Mouse (Mus musculus) stomach, embryonic 14.5 days (tissue): ENCODE measurements around the gene Gpr157. TPM values are rescaled to one million over a fixed set of nuclear protein-coding genes. Genes with fewer than 3 reads are reported as not detected.

Experiments used
- ATAC-seq: fragments of 200-750 bp; cut with Nextera tagmentation; 2 replicates; pipeline ENCODE4 v1.8.0; 2017; ENCODE audit warnings: low read depth, moderate TSS enrichment; ENCODE audit not compliant: insufficient number of reproducible peaks, insufficient read depth, low FRiP score
- H3K27ac ChIP-seq: fragments of 300-500 bp; sonication (generic); 2 replicates; pipeline ENCODE4 v1.5.1; 2014; ENCODE audit warnings: mild to moderate bottlenecking, low read length, moderate library complexity, mixed read lengths
- H3K27me3 ChIP-seq: fragments of 300-500 bp; sonication (generic); 2 replicates; pipeline ENCODE4 v1.6.1; 2014; ENCODE audit warnings: low read length, control low read depth, mixed read lengths; ENCODE audit not compliant: control insufficient read depth, insufficient read depth
- H3K36me3 ChIP-seq: fragments of 300-500 bp; sonication (generic); 2 replicates; pipeline ENCODE4 v1.6.1; 2014; ENCODE audit warnings: mild to moderate bottlenecking, control low read depth, low read length, moderate library complexity, mixed read lengths; ENCODE audit not compliant: control insufficient read depth, insufficient read depth
- H3K4me1 ChIP-seq: fragments of 300-500 bp; sonication (generic); 2 replicates; pipeline ENCODE4 v1.6.1; 2014; ENCODE audit warnings: low read length, control low read depth, mixed read lengths; ENCODE audit not compliant: control insufficient read depth, insufficient read depth
- H3K4me2 ChIP-seq: fragments of 300-500 bp; sonication (generic); replicated peaks from 2 replicates; pipeline ENCODE4 v1.6.1; 2014; ENCODE audit warnings: low read depth, low read length, control low read depth
- H3K4me3 ChIP-seq: fragments of 300-500 bp; sonication (generic); 2 replicates; pipeline ENCODE4 v1.5.1; 2014; ENCODE audit warnings: low read depth, low read length, control low read depth
- H3K9ac ChIP-seq: fragments of 300-500 bp; sonication (generic); replicated peaks from 2 replicates; pipeline ENCODE4 v1.6.1; 2014; ENCODE audit warnings: low read depth, mild to moderate bottlenecking, control low read depth, low read length, moderate library complexity, mixed read lengths
- H3K9me3 ChIP-seq: fragments of 300-500 bp; sonication (generic); 2 replicates; pipeline ENCODE4 v1.6.1; 2016; ENCODE audit warnings: low read depth, low read length, control low read depth; ENCODE audit not compliant: control insufficient read depth
- WGBS: fragments of 180-500 bp; shearing (Covaris S2); extraction: QIAGEN DNeasy Blood & Tissue Kit; methylation state at CpG from one replicate; pipeline ENCODE4 v1.1.7; 2014; 5-methylcytosine and 5-hydroxymethylcytosine counted together
- polyA plus RNA-seq: library from polyadenylated mRNA; unstranded; fragments of >200 nt; fragmentation: Nextera tagmentation; extraction: Ambion mirVana; gene quantifications from 2 replicates; pipeline ENCODE4 v1.2.1, GENCODE M21; 2014

The Gpr157 gene
- polyA plus RNA-seq, 1 experiment from 2014 or later: 0.39 TPM

- no peak overlapping the region for H3K27ac ChIP-seq
- H3K4me3 ChIP-seq: no peak overlapping the region
- H3K9me3 ChIP-seq: no peaks in the 10 kb centered on the region
- 63% methylated on average over 3 of the region's 3 CpGs for WGBS
- H3K27me3 ChIP-seq: no peaks in the 10 kb centered on the region
- H3K4me2 ChIP-seq: no peak overlapping the region
- no peak for ATAC-seq
- peaks cover 28% of the 10 kb centered on the region for H3K4me1 ChIP-seq
- no peaks in the 10 kb centered on the region for H3K36me3 ChIP-seq
- H3K9ac ChIP-seq: no peak overlapping the region
Measured at GRCm38 (mm10) chr4:150092583-150092902, 5.4 kb downstream of the Gpr157 start.

GRCm38 (mm10) chr4:150093560-150094462 lies 6.6 kb downstream of the Gpr157 start:
- no peaks in the 10 kb centered on the region for H3K9me3 ChIP-seq
- H3K4me2 ChIP-seq: peak overlapping the region; percentile 10; the same call in 1 of the 2 replicates
- no peak overlapping the region for H3K9ac ChIP-seq
- ATAC-seq: no peak; the same call in 1 of the 2 replicates
- H3K4me1 ChIP-seq: peaks cover 23% of the 10 kb centered on the region
- H3K4me3 ChIP-seq: no peak overlapping the region
- H3K27me3 ChIP-seq: no peaks in the 10 kb centered on the region
- WGBS: 33% methylated on average over 12 of the region's 12 CpGs
- peak overlapping the region; percentile 10; the same call in 1 of the 2 replicates for H3K27ac ChIP-seq
- no peaks in the 10 kb centered on the region for H3K36me3 ChIP-seq

- Histone ChIP-seq H3K4me2 (peak overlapping the region; percentile 10), H3K4me1 (peaks cover 23% of the 10 kb centered on the region), H3K9ac (no peak overlapping the region), H3K36me3 (no peaks in the 10 kb centered on the region), H3K27ac (peak overlapping the region; percentile 10; the same call in 1 of the 2 replicates), H3K27me3 (no peaks in the 10 kb centered on the region), H3K4me3 (no peak overlapping the region), H3K9me3 (no peaks in the 10 kb centered on the region)
- WGBS: 40% methylated on average over 5 of the region's 5 CpGs
- 0 out of 2 replicates have a peak, but pooled peaks have one; percentile 19 for ATAC-seq
Measured at GRCm38 (mm10) chr4:150094463-150094789, 7.3 kb downstream of the Gpr157 start.

- H3K4me3 ChIP-seq: no peak overlapping the region
- no peaks in the 10 kb centered on the region for H3K9me3 ChIP-seq
- H3K27me3 ChIP-seq: no peaks in the 10 kb centered on the region
- ATAC-seq: no peak
- no peak overlapping the region for H3K4me2 ChIP-seq
- no peaks in the 10 kb centered on the region for H3K36me3 ChIP-seq
- WGBS: 64% methylated on average over 7 of the region's 7 CpGs
- no peak overlapping the region for H3K9ac ChIP-seq
- H3K27ac ChIP-seq: no peak overlapping the region
- H3K4me1 ChIP-seq: peaks cover 23% of the 10 kb centered on the region
Measured at GRCm38 (mm10) chr4:150096309-150096708, 9.1 kb downstream of the Gpr157 start.

GRCm38 (mm10) chr4:150097847-150098246 lies 10.7 kb downstream of the Gpr157 start:
- H3K27me3 ChIP-seq: no peaks in the 10 kb centered on the region
- ATAC-seq: no peak
- H3K9ac ChIP-seq: no peak overlapping the region
- H3K4me2 ChIP-seq: no peak overlapping the region
- no peak overlapping the region for H3K4me3 ChIP-seq
- H3K36me3 ChIP-seq: no peaks in the 10 kb centered on the region
- peaks cover 23% of the 10 kb centered on the region for H3K4me1 ChIP-seq
- no peak overlapping the region for H3K27ac ChIP-seq
- H3K9me3 ChIP-seq: no peaks in the 10 kb centered on the region
- WGBS: 58% methylated on average over 4 of the region's 4 CpGs

GRCm38 (mm10) chr4:150098880-150099279 lies 11.7 kb downstream of the Gpr157 start:
- H3K27ac ChIP-seq: no peak overlapping the region
- ATAC-seq: no peak
- no peak overlapping the region for H3K9ac ChIP-seq
- H3K4me2 ChIP-seq: no peak overlapping the region
- no peaks in the 10 kb centered on the region for H3K36me3 ChIP-seq
- WGBS: 16% methylated on average over 10 of the region's 10 CpGs
- H3K4me1 ChIP-seq: peaks cover 16% of the 10 kb centered on the region
- no peaks in the 10 kb centered on the region for H3K27me3 ChIP-seq
- H3K9me3 ChIP-seq: no peaks in the 10 kb centered on the region
- no peak overlapping the region for H3K4me3 ChIP-seq

- ATAC-seq: no peak
- WGBS: 89% methylated on average over 7 of the region's 7 CpGs
- Histone ChIP-seq H3K9me3 (no peaks in the 10 kb centered on the region), H3K4me1 (no peaks in the 10 kb centered on the region), H3K9ac (no peak overlapping the region), H3K4me2 (no peak overlapping the region), H3K4me3 (no peak overlapping the region), H3K27ac (no peak overlapping the region), H3K27me3 (no peaks in the 10 kb centered on the region), H3K36me3 (no peaks in the 10 kb centered on the region)
Measured at GRCm38 (mm10) chr4:150102822-150103221, 15.7 kb downstream of the Gpr157 start.

GRCm38 (mm10) chr4:150105671-150106070 lies 18.5 kb downstream of the Gpr157 start:
- Histone ChIP-seq H3K27ac (no peak overlapping the region), H3K9ac (no peak overlapping the region), H3K36me3 (no peaks in the 10 kb centered on the region), H3K4me3 (no peak overlapping the region), H3K4me2 (no peak overlapping the region), H3K4me1 (no peaks in the 10 kb centered on the region), H3K27me3 (no peaks in the 10 kb centered on the region), H3K9me3 (no peaks in the 10 kb centered on the region)
- no peak for ATAC-seq
- WGBS: 44% methylated on average over 7 of the region's 7 CpGs

GRCm38 (mm10) chr4:150106637-150107036 lies 19.5 kb downstream of the Gpr157 start:
- no peaks in the 10 kb centered on the region for H3K9me3 ChIP-seq
- no peak overlapping the region for H3K4me2 ChIP-seq
- H3K4me1 ChIP-seq: no peaks in the 10 kb centered on the region
- H3K9ac ChIP-seq: no peak overlapping the region
- 76% methylated on average over 5 of the region's 5 CpGs for WGBS
- no peak overlapping the region for H3K4me3 ChIP-seq
- H3K36me3 ChIP-seq: no peaks in the 10 kb centered on the region
- no peak overlapping the region for H3K27ac ChIP-seq
- no peaks in the 10 kb centered on the region for H3K27me3 ChIP-seq
- no peak for ATAC-seq
